Mouse (Mus musculus): ENCODE measurements around the gene Chil4.

Chil4 gene

DNA sequence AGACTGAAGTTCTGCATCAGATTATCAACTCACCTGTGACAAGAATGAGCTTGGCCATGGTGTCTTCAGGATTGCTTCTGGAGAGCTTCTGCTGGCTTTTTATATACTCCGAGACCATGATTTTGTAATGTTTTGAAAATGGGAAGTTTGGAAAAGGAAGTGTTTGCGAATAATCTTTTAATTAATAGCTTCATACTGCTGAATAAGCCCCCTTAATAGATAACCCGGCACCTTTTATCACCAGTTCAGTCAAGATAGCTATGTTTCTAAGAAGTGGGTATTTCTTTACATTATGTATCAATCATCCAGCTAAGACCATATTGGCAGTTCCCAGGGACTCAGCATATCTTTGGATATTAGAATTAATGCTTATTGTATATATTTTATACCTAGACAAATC, 51.8 kb downstream of the Chil4 start, which contains the start of gene Chil3:
Gene Chil3 (minus strand): TSS at position 101 of the 400 bp plus-strand sequence.
- DNase-seq = no peak

DNA sequence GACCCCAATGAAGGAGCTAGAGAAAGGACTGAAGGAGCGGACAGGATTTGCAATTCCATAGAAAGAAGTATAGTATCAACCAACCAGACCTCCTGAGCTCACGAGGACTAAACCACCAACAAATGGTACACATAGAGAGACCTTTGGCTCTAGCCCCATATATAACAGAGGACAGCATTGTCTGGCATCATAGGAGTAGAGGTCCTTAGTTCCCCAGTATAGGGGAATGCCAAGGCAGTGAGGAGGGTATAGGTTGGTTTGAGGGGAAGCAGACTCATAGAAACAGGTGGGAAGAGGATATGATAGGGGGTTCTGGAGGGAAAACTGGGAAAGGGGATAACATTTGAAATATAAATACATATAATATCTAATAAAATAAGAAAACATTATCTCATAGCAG, 64.9 kb downstream of the Chil4 start:
- no peak for DNase-seq

All from lung, postnatal 4 days (tissue).